In genomic region chr16:93218402-93218801, GRCm38 (mm10) we compare ENCODE assay signal across 14 mouse cellular contexts.
A peak's percentile ranks its signal among the peaks of the same experiment; 100 is the strongest.
DNase-seq lines count a peak whose midpoint lies in the region; ATAC-seq and TF ChIP-seq lines count a peak whose summit lies in the region.
"Had no signal": no experiment of that assay in that cellular context is flagged by ENCODE, and none has a peak within 500 bp of the region (broad histone marks: within the 10 kb centered on the region; RNA-seq: fewer than 3 reads in every experiment).

No protein-coding gene starts in this region.

- H3K4me3 ChIP-seq in intestine, postnatal 0 days (ENCODE audit: low read depth, low read length) = no peak overlapping the region
- H3K4me3 ChIP-seq in intestine, embryonic 16.5 days (ENCODE audit: low read length) = no peak overlapping the region
- H3K4me3 ChIP-seq: embryonic facial prominence, embryonic 12.5 days; forebrain, embryonic 13.5 days had no signal

- no peak overlapping the region for H3K27ac ChIP-seq in intestine, postnatal 0 days (ENCODE audit: low read depth, low read length)
- no peak overlapping the region for H3K27ac ChIP-seq in intestine, embryonic 16.5 days (ENCODE audit: low read length)
- H3K27ac ChIP-seq: embryonic facial prominence, embryonic 12.5 days; forebrain, embryonic 13.5 days had no signal

- H3K36me3 ChIP-seq in intestine, postnatal 0 days (ENCODE audit: control insufficient read depth, insufficient read depth) = no peaks in the 10 kb centered on the region
- no peaks in the 10 kb centered on the region for H3K36me3 ChIP-seq in intestine, embryonic 16.5 days (ENCODE audit: control insufficient read depth, insufficient read depth, low read length)
- H3K36me3 ChIP-seq: embryonic facial prominence, embryonic 12.5 days had no signal

- TF ChIP-seq CTCF in intestine, postnatal 0 days (IDR thresholded peaks at IDR 0.05; ENCODE audit: low read depth) = peak; percentile 52

- H3K27me3 ChIP-seq in intestine, postnatal 0 days (replicated peaks; ENCODE audit: control insufficient read depth, insufficient read depth, low read length) = 0 out of 2 replicates have a peak, but pooled peaks cover 5% of the 10 kb centered on the region
- 0 out of 2 replicates have a peak, but pooled peaks cover 2% of the 10 kb centered on the region for H3K27me3 ChIP-seq in intestine, embryonic 16.5 days (replicated peaks; ENCODE audit: control insufficient read depth, insufficient read depth, low read length)
- H3K27me3 ChIP-seq: embryonic facial prominence, embryonic 12.5 days; forebrain, embryonic 13.5 days had no signal

- ATAC-seq in intestine, postnatal 0 days = no peak
- no peak for ATAC-seq in intestine, embryonic 16.5 days
- no peak for ATAC-seq in monocyte, adult 5-6 weeks (replicated peaks; ENCODE audit: insufficient number of reproducible peaks, low FRiP score, low TSS enrichment, poor library complexity, severe bottlenecking)
- ATAC-seq: forebrain, embryonic 13.5 days had no signal

- no peak overlapping the region for H3K9ac ChIP-seq in intestine, postnatal 0 days (ENCODE audit: low read depth, low read length)
- no peak overlapping the region for H3K9ac ChIP-seq in intestine, embryonic 16.5 days (ENCODE audit: low read depth, low read length)
- H3K9ac ChIP-seq: embryonic facial prominence, embryonic 12.5 days; forebrain, embryonic 13.5 days had no signal

- whole genome bisulfite sequencing in intestine, postnatal 0 days = 69% methylated on average over 10 of the region's 10 CpGs
- WGBS in intestine, embryonic 16.5 days = 65% methylated on average over 10 of the region's 10 CpGs

- no peaks in the 10 kb centered on the region for H3K4me1 ChIP-seq in intestine, postnatal 0 days (replicated peaks; ENCODE audit: control insufficient read depth, insufficient read depth, low read length)
- no peaks in the 10 kb centered on the region for H3K4me1 ChIP-seq in intestine, embryonic 16.5 days (ENCODE audit: control insufficient read depth, insufficient read depth, low read length)
- H3K4me1 ChIP-seq: forebrain, embryonic 13.5 days had no signal

- peak; percentile 11 for DNase-seq in lung, postnatal 10 days
- DNase-seq in lung, postnatal 4 days = no peak
- peak; percentile 29 for DNase-seq in MEL-GATA-1-ER (ENCODE audit: extremely low read depth, low read depth)
- DNase-seq in lung, postnatal 36 days = peak; percentile 7
- DNase-seq in T-cell, adult 2 months (ENCODE audit: low spot score) = no peak
- DNase-seq: adrenal gland, postnatal 10 days; cerebellum, adult 11 months; gastrocnemius, postnatal 36 days; heart, postnatal 10 days had no signal

- H3K9me3 ChIP-seq in intestine, postnatal 0 days (ENCODE audit: control insufficient read depth) = no peaks in the 10 kb centered on the region
- H3K9me3 ChIP-seq in intestine, embryonic 16.5 days (ENCODE audit: control insufficient read depth, low read length) = no peaks in the 10 kb centered on the region
- H3K9me3 ChIP-seq: embryonic facial prominence, embryonic 12.5 days; forebrain, embryonic 13.5 days had no signal

- no peak overlapping the region for H3K4me2 ChIP-seq in intestine, postnatal 0 days (replicated peaks; ENCODE audit: low read depth)
- no peak overlapping the region for H3K4me2 ChIP-seq in intestine, embryonic 16.5 days (ENCODE audit: low read depth, low read length)
- H3K4me2 ChIP-seq: embryonic facial prominence, embryonic 12.5 days; forebrain, embryonic 13.5 days had no signal

Comparison
In these comparisons a context has a peak if more than half of its experiments do, and no peak if none do; other contexts are left out.
1. DNase-seq: peak in lung, postnatal 10 days (single experiment), MEL-GATA-1-ER (single experiment) and lung, postnatal 36 days (single experiment); none in lung, postnatal 4 days (0 of 2) and T-cell, adult 2 months (single experiment).